Mouse (Mus musculus) lung, postnatal 36 days (tissue): ENCODE data around the gene Cd52.
"Not testable (repeated sequence)": the region's sequence is repeated elsewhere in the genome, so short reads cannot be mapped to it uniquely, and the experiment has no call there.

Source experiments
- DNase-seq: peaks from one replicate; pipeline ENCODE4 v3.0.0; 2022; ENCODE audit warnings: mixed read lengths

The Cd52 gene

GRCm38 (mm10) chr4:134094923-134095547 lies at the start of gene Cd52:
Cd52 (minus strand) TSS chr4:134095082.
- peak; percentile 80 for DNase-seq

- not testable (repeated sequence) for DNase-seq
Observed at GRCm38 (mm10) chr4:134144297-134144696, 49.4 kb upstream of the Cd52 start.

GRCm38 (mm10) chr4:134138857-134139256 lies 44.0 kb upstream of the Cd52 start:
- no peak for DNase-seq

GRCm38 (mm10) chr4:134136280-134136926 lies 41.5 kb upstream of the Cd52 start:
- DNase-seq = no peak

- no peak for DNase-seq
Observed at GRCm38 (mm10) chr4:134132519-134133095, 37.7 kb upstream of the Cd52 start.

GRCm38 (mm10) chr4:134132117-134132516 lies 37.2 kb upstream of the Cd52 start:
- DNase-seq = no peak

- DNase-seq = peak; percentile 64
Observed at GRCm38 (mm10) chr4:134129482-134129881, 34.6 kb upstream of the Cd52 start.

- peak; percentile 67 for DNase-seq
Observed at GRCm38 (mm10) chr4:134128983-134129362, 34.1 kb upstream of the Cd52 start.

- peak; percentile 94 for DNase-seq
Observed at GRCm38 (mm10) chr4:134128221-134128982, 33.5 kb upstream of the Cd52 start, which contains the start of gene Sh3bgrl3. Sh3bgrl3 (minus strand) TSS chr4:134128789.

GRCm38 (mm10) chr4:134127793-134128192 lies 32.9 kb upstream of the Cd52 start:
- no peak for DNase-seq

- DNase-seq = no peak
Observed at GRCm38 (mm10) chr4:134127121-134127455, 32.2 kb upstream of the Cd52 start.

GRCm38 (mm10) chr4:134126300-134127120 lies 31.6 kb upstream of the Cd52 start:
- no peak for DNase-seq

GRCm38 (mm10) chr4:134125383-134126060 lies 30.6 kb upstream of the Cd52 start:
- DNase-seq = no peak

- DNase-seq = peak; percentile 40
Observed at GRCm38 (mm10) chr4:134123680-134124551, 29.0 kb upstream of the Cd52 start.

- no peak for DNase-seq
Observed at GRCm38 (mm10) chr4:134123147-134123546, 28.3 kb upstream of the Cd52 start.

GRCm38 (mm10) chr4:134122281-134122680 lies 27.4 kb upstream of the Cd52 start:
- no peak for DNase-seq

GRCm38 (mm10) chr4:134121571-134121970 lies 26.7 kb upstream of the Cd52 start:
- DNase-seq = no peak

- no peak for DNase-seq
Observed at GRCm38 (mm10) chr4:134120916-134121315, 26.0 kb upstream of the Cd52 start.

- no peak for DNase-seq
Observed at GRCm38 (mm10) chr4:134120192-134120805, 25.4 kb upstream of the Cd52 start.

- no peak for DNase-seq
Observed at GRCm38 (mm10) chr4:134119644-134120043, 24.8 kb upstream of the Cd52 start.

GRCm38 (mm10) chr4:134119042-134119441 lies 24.2 kb upstream of the Cd52 start:
- DNase-seq = no peak
